Mouse (Mus musculus) spleen, postnatal 36 days (tissue): ENCODE measurements around the gene Ssr3.
A peak's percentile ranks its signal among the peaks of the same experiment; 100 is the strongest.
"Not testable (repeated sequence)": the region's sequence is repeated elsewhere in the genome, so short reads cannot be mapped to it uniquely, and the experiment has no call there.

Experiments
- DNase-seq, 2 experiments: peaks; one replicate each; pipeline ENCODE4 v3.0.0; 2022; ENCODE audit warnings: low spot score in 2 of 2, mixed read lengths in 1 of 2

The Ssr3 gene

GRCm38 (mm10) chr3:65392421-65392817, at the start of gene Ssr3:
Ssr3 (minus strand) TSS chr3:65392623.
- DNase-seq = peak; percentile 94

DNA sequence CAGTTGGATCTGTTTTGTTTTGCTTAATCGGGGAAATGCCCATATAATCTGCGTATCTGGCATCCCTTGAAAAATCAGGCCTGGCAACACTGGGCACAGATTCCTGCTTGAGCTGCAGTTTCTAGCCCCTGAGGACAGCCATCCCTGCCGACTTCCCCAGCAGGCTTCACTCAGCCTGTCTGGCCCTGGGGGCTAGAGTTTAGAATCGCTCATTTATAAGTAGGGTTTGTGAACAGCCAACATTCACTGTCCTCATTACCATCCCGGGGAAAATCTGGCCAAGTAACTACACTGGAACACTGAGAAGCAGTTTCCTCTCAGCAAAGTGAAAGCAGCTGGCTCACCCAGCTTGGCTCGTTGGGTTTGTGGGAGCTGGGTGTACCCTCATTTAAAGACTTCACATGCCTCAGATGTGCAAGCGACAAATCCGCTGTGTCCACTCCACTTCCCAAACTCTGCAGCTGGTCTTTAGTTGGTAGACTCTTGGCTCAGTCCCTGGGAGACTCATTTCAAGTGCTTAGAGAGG, 49.2 kb upstream of the Ssr3 start:
- DNase-seq = no peak

GRCm38 (mm10) chr3:65438511-65439228, 46.2 kb upstream of the Ssr3 start:
- DNase-seq = no peak

GRCm38 (mm10) chr3:65435812-65436211, 43.4 kb upstream of the Ssr3 start:
- no peak for DNase-seq

GRCm38 (mm10) chr3:65435101-65435571, 42.7 kb upstream of the Ssr3 start:
- DNase-seq = no peak

DNA sequence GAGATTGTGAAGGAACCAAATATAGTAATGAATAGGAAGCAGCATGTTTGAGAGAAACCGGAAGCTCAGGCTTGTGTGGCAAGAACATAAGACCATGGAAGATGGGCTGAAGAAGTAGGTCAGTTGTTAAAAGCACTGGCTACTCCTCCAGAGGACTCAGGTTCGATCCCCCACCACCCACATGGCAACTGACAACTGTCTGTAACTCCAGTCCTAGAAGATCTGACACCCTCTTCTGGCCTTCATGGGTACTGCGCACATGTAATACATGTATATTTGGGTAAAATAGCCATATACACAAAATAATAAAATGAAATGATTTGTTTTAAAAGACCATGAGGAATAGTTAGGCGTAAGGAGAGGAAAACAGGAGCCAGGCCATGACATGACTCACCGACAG, 39.8 kb upstream of the Ssr3 start:
- no peak for DNase-seq

GRCm38 (mm10) chr3:65419706-65420105, 27.3 kb upstream of the Ssr3 start:
- no peak for DNase-seq

GRCm38 (mm10) chr3:65417913-65418594, 25.6 kb upstream of the Ssr3 start:
- no peak for DNase-seq

- no peak for DNase-seq
Observed at GRCm38 (mm10) chr3:65416571-65416970, 24.1 kb upstream of the Ssr3 start.

DNA sequence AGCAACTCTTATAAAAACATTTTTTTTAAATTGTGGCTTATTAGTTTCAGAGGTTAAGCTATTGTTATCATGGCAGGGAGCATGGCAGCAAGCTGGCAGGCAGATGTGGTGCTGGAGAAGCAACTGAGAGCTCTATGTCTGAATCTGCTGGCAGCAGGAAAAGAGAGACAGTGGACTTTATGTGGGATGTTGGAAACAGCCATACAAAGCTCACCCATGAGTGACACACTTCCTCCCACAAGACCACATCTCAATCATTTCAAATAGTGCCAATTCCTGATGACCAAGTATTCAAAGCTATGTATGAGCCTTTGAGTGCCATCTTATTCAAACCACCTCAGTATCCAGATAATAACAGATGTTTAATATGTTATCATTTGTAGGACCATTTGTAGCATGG, 15.5 kb upstream of the Ssr3 start:
- no peak for DNase-seq

GRCm38 (mm10) chr3:65405781-65406180, 13.4 kb upstream of the Ssr3 start:
- no peak for DNase-seq

GRCm38 (mm10) chr3:65397566-65397965, 5.1 kb upstream of the Ssr3 start:
- no peak for DNase-seq

GRCm38 (mm10) chr3:65396835-65397504, 4.5 kb upstream of the Ssr3 start:
- DNase-seq = no peak

GRCm38 (mm10) chr3:65395111-65395510, 2.7 kb upstream of the Ssr3 start:
- DNase-seq = not testable (repeated sequence)

- peak in 1 of 2 experiments; percentile 2 for DNase-seq
Observed at GRCm38 (mm10) chr3:65391784-65392420, 521 bp downstream of the Ssr3 start.

- DNase-seq = no peak
Observed at GRCm38 (mm10) chr3:65391222-65391783, 1.1 kb downstream of the Ssr3 start.

- DNase-seq = no peak
Observed at GRCm38 (mm10) chr3:65385771-65386170, 6.7 kb downstream of the Ssr3 start.

GRCm38 (mm10) chr3:65384431-65384830, 8.0 kb downstream of the Ssr3 start:
- DNase-seq = no peak

- no peak for DNase-seq
Observed at GRCm38 (mm10) chr3:65381094-65381493, 11.3 kb downstream of the Ssr3 start.

- DNase-seq = peak; percentile 20 to 25
Observed at GRCm38 (mm10) chr3:65379884-65380539, 12.4 kb downstream of the Ssr3 start.

GRCm38 (mm10) chr3:65378724-65379123, 13.7 kb downstream of the Ssr3 start:
- no peak for DNase-seq
